Mouse (Mus musculus) urinary bladder, postnatal 14 days (tissue): Measurements from ENCODE around the gene Golga4.

Experiments used
- DNase-seq: peaks from one replicate; pipeline ENCODE4 v3.0.0; 2021; ENCODE audit warnings: low spot score

Golga4 gene

GRCm38 (mm10) chr9:118506020-118506403 lies at the start of gene Golga4:
Golga4 (plus strand) TSS chr9:118506267.
- peak; percentile 89 for DNase-seq

- no peak for DNase-seq
These were observed 49.7 kb upstream of the Golga4 start for GRCm38 (mm10) chr9:118456405-118456804.

GRCm38 (mm10) chr9:118458039-118458438 lies 48.0 kb upstream of the Golga4 start:
- DNase-seq, result no peak

- DNase-seq, result no peak
These were observed 42.0 kb upstream of the Golga4 start for GRCm38 (mm10) chr9:118464031-118464430.

- DNase-seq, result no peak
These were observed 37.8 kb upstream of the Golga4 start for GRCm38 (mm10) chr9:118468301-118468700.

- DNase-seq, result no peak
These were observed 36.8 kb upstream of the Golga4 start for GRCm38 (mm10) chr9:118469272-118469671.

GRCm38 (mm10) chr9:118471296-118471695 lies 34.8 kb upstream of the Golga4 start:
- no peak for DNase-seq

- no peak for DNase-seq
These were observed 29.8 kb upstream of the Golga4 start for GRCm38 (mm10) chr9:118476211-118476765.

GRCm38 (mm10) chr9:118476766-118477271 lies 29.2 kb upstream of the Golga4 start:
- no peak for DNase-seq

GRCm38 (mm10) chr9:118477281-118477931 lies 28.7 kb upstream of the Golga4 start:
- no peak for DNase-seq

- DNase-seq, result no peak
These were observed 28.1 kb upstream of the Golga4 start, which contains the start of gene Eomes for GRCm38 (mm10) chr9:118477961-118478360. Eomes (plus strand) TSS chr9:118478212.

GRCm38 (mm10) chr9:118478458-118478838 lies 27.6 kb upstream of the Golga4 start:
- DNase-seq, result no peak

- no peak for DNase-seq
These were observed 27.1 kb upstream of the Golga4 start for GRCm38 (mm10) chr9:118478839-118479507.

GRCm38 (mm10) chr9:118479508-118480291 lies 26.4 kb upstream of the Golga4 start:
- DNase-seq, result no peak

GRCm38 (mm10) chr9:118480292-118480690 lies 25.8 kb upstream of the Golga4 start:
- DNase-seq, result no peak

- no peak for DNase-seq
These were observed 23.9 kb upstream of the Golga4 start for GRCm38 (mm10) chr9:118482210-118482609.

- no peak for DNase-seq
These were observed 19.5 kb upstream of the Golga4 start for GRCm38 (mm10) chr9:118486361-118487095.

GRCm38 (mm10) chr9:118487096-118487395 lies 19.0 kb upstream of the Golga4 start:
- DNase-seq, result no peak

- DNase-seq, result no peak
These were observed 18.4 kb upstream of the Golga4 start for GRCm38 (mm10) chr9:118487636-118488035.

- DNase-seq, result peak; percentile 46
These were observed 17.8 kb upstream of the Golga4 start for GRCm38 (mm10) chr9:118488138-118488895.
